Comparison of ENCODE assay signal across 8 mouse cellular contexts in the genomic region with DNA sequence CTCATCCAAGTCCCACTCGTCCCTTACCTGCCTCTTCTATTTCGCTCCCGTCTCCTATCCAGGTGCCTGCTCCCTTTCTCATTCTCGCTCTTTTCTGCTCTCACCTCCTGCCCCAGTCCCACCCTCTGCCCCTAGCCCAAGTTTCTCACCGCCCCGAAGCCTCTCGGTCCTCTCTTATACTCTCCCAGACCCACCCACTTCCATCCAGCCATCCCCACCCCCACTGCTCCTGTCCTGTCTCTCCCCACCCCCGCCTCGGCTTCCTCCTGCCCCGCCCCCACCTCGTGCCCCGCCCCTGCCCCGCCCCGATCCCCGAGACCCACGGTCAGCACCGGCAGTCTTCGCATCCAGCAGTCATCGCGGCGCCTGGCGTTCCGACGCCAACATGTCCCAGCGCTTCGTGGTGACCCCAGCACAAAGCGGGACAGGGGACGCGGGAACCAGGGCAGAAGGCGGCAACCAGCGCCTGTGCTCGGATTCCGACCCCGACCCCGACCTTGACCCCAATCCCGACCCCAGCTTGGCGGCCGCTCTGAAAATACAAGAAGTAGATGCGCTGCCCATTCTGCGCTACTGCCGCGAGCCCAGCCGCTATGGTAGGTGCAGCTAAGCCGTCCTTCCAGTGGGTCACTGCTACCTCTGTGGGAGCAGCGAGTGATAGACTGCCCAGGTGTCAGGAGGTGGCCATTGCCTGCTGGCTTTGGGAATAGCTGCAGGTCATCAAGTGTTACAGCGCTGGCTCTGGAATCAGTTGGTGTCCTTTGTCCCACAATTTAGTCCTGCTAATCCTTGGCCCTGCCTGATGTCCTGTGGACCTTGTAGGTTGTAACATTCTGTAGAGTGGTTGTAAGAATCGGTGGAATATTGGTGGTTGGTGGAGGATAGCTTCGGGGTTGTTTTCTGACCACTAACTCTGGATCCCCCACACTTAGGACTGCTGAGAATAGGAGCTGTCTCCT. TPM values are rescaled to one million over a fixed set of nuclear protein-coding genes. Genes with fewer than 3 reads are reported as not detected.
DNase-seq lines count a peak whose midpoint lies in the region; ATAC-seq and TF ChIP-seq lines count a peak whose summit lies in the region.

Gene Slc12a7, plus strand, starts transcription at position 353 of the 959 bp plus-strand sequence.

- H3K27ac ChIP-seq in forebrain, postnatal 0 days (ENCODE audit: low read depth, low read length): no peak within 1 kb of the TSS
- no peak within 1 kb of the TSS for H3K27ac ChIP-seq in intestine, embryonic 14.5 days (ENCODE audit: low read depth)
- no peak within 1 kb of the TSS for H3K27ac ChIP-seq in lung, postnatal 0 days (ENCODE audit: low read length)
- H3K27ac ChIP-seq in stomach, embryonic 14.5 days (ENCODE audit: low read length): no peak within 1 kb of the TSS
- H3K27ac ChIP-seq in cerebellum, adult 2 months (ENCODE audit: insufficient read depth, low read length): no peak within 1 kb of the TSS

- no peaks in the 10 kb centered on the region for H3K4me1 ChIP-seq in forebrain, postnatal 0 days (ENCODE audit: insufficient read depth)
- peaks cover 7% of the 10 kb centered on the region for H3K4me1 ChIP-seq in intestine, embryonic 14.5 days (replicated peaks; ENCODE audit: control insufficient read depth, insufficient read depth, low read length)
- no peaks in the 10 kb centered on the region; the same call in 1 of the 2 replicates for H3K4me1 ChIP-seq in lung, postnatal 0 days (ENCODE audit: insufficient read depth, low read depth, low read length)
- H3K4me1 ChIP-seq in stomach, embryonic 14.5 days (ENCODE audit: control insufficient read depth, insufficient read depth, low read length): no peaks in the 10 kb centered on the region
- peaks cover 3% of the 10 kb centered on the region; the same call in 1 of the 2 replicates for H3K4me1 ChIP-seq in cerebellum, adult 2 months (ENCODE audit: control insufficient read depth, insufficient read depth, low read length)

- no peak for TF ChIP-seq CTCF in forebrain, postnatal 0 days (IDR thresholded peaks at IDR 0.05; ENCODE audit: low read depth)
- no peak for TF ChIP-seq CTCF in lung, postnatal 0 days (IDR thresholded peaks at IDR 0.05)
- TF ChIP-seq CTCF in cerebellum, adult 2 months (IDR thresholded peaks at IDR 0.05; ENCODE audit: borderline replicate concordance, insufficient read depth, low read depth, low read length): no peak

- peaks cover 7% of the 10 kb centered on the region; the same call in 1 of the 2 replicates for H3K27me3 ChIP-seq in forebrain, postnatal 0 days (ENCODE audit: insufficient read depth, low read length)
- H3K27me3 ChIP-seq in intestine, embryonic 14.5 days (replicated peaks; ENCODE audit: control insufficient read depth, insufficient read depth, low read length): peaks cover 4% of the 10 kb centered on the region
- no peaks in the 10 kb centered on the region for H3K27me3 ChIP-seq in lung, postnatal 0 days (replicated peaks; ENCODE audit: insufficient read depth, low read length)
- H3K27me3 ChIP-seq in stomach, embryonic 14.5 days (ENCODE audit: control insufficient read depth, insufficient read depth, low read length): no peaks in the 10 kb centered on the region
- H3K27me3 ChIP-seq in cerebellum, adult 2 months (ENCODE audit: control insufficient read depth, insufficient read depth, low read length): peaks cover 3% of the 10 kb centered on the region; the same call in 1 of the 2 replicates

- peak within 1 kb of the TSS; percentile 59 for H3K4me2 ChIP-seq in forebrain, postnatal 0 days (ENCODE audit: low read depth)
- peak within 1 kb of the TSS; percentile 68 for H3K4me2 ChIP-seq in intestine, embryonic 14.5 days (ENCODE audit: low read length)
- H3K4me2 ChIP-seq in lung, postnatal 0 days (replicated peaks; ENCODE audit: low read depth, low read length): peak within 1 kb of the TSS; percentile 59
- peak within 1 kb of the TSS; percentile 63 for H3K4me2 ChIP-seq in stomach, embryonic 14.5 days (replicated peaks; ENCODE audit: low read depth, low read length)

- ATAC-seq in CD4-positive, CD25-positive, alpha-beta regulatory T cell, adult 4 months: peak; percentile 20
- peak; percentile 55 for ATAC-seq in forebrain, postnatal 0 days
- peak; percentile 54 for ATAC-seq in intestine, embryonic 14.5 days (replicated peaks; ENCODE audit: low FRiP score, low TSS enrichment, low read depth)
- ATAC-seq in lung, postnatal 0 days: peak; percentile 40
- ATAC-seq in stomach, embryonic 14.5 days (ENCODE audit: insufficient number of reproducible peaks, insufficient read depth, low FRiP score, low read depth): peak; percentile 43; the same call in 1 of the 2 replicates

- H3K36me3 ChIP-seq in forebrain, postnatal 0 days (ENCODE audit: insufficient read depth): no peaks in the 10 kb centered on the region
- H3K36me3 ChIP-seq in intestine, embryonic 14.5 days (ENCODE audit: control insufficient read depth, insufficient read depth, low read length): no peaks in the 10 kb centered on the region
- no peaks in the 10 kb centered on the region for H3K36me3 ChIP-seq in lung, postnatal 0 days (ENCODE audit: insufficient read depth, low read length)
- no peaks in the 10 kb centered on the region for H3K36me3 ChIP-seq in stomach, embryonic 14.5 days (ENCODE audit: control insufficient read depth, insufficient read depth, low read length)

- WGBS in forebrain, postnatal 0 days: 5% methylated on average over 46 of the region's 48 CpGs
- 5% methylated on average over 48 of the region's 48 CpGs for WGBS in intestine, embryonic 14.5 days
- WGBS in lung, postnatal 0 days: 7% methylated on average over 35 of the region's 48 CpGs
- WGBS in stomach, embryonic 14.5 days: 4% methylated on average over 48 of the region's 48 CpGs
- 6% methylated on average over 48 of the region's 48 CpGs for WGBS in cerebellum, adult 2 months

- DNase-seq in adrenal gland, adult 18-20 months (ENCODE audit: low spot score in 2 of 2): peak in 1 of 2 experiments; percentile 46
- no peak for DNase-seq in forebrain, postnatal 0 days
- DNase-seq in intestine, embryonic 14.5 days (ENCODE audit: low spot score): no peak
- DNase-seq in lung, postnatal 0 days (ENCODE audit: low spot score): peak; percentile 31
- no peak for DNase-seq in cerebellum, adult 2 months
- no peak for DNase-seq in urinary bladder, postnatal 10 days (ENCODE audit: low spot score)

- peak within 1 kb of the TSS; percentile 31; the same call in 1 of the 2 replicates for H3K9ac ChIP-seq in forebrain, postnatal 0 days
- H3K9ac ChIP-seq in intestine, embryonic 14.5 days (ENCODE audit: low read length): no peak within 1 kb of the TSS
- H3K9ac ChIP-seq in lung, postnatal 0 days (replicated peaks; ENCODE audit: low read depth): 0 out of 2 replicates have a peak within 1 kb of the TSS, but pooled peaks have one; percentile 2
- H3K9ac ChIP-seq in stomach, embryonic 14.5 days (replicated peaks; ENCODE audit: low read depth, low read length): 0 out of 2 replicates have a peak within 1 kb of the TSS, but pooled peaks have one; percentile 6

- TF ChIP-seq POLR2A in cerebellum, adult 2 months (IDR thresholded peaks at IDR 0.05; ENCODE audit: borderline replicate concordance, insufficient read depth, low read length): no peak

- no peaks in the 10 kb centered on the region for H3K9me3 ChIP-seq in forebrain, postnatal 0 days (ENCODE audit: low read length)
- H3K9me3 ChIP-seq in intestine, embryonic 14.5 days (ENCODE audit: control insufficient read depth, low read length): no peaks in the 10 kb centered on the region
- no peaks in the 10 kb centered on the region for H3K9me3 ChIP-seq in lung, postnatal 0 days (ENCODE audit: low read length)
- no peaks in the 10 kb centered on the region for H3K9me3 ChIP-seq in stomach, embryonic 14.5 days (ENCODE audit: control insufficient read depth, low read depth, low read length)

- H3K4me3 ChIP-seq in forebrain, postnatal 0 days (ENCODE audit: low read depth, low read length): peak within 1 kb of the TSS; percentile 31
- peak within 1 kb of the TSS; percentile 27 for H3K4me3 ChIP-seq in intestine, embryonic 14.5 days (ENCODE audit: low read depth, low read length)
- peak within 1 kb of the TSS; percentile 14; the same call in 1 of the 2 replicates for H3K4me3 ChIP-seq in lung, postnatal 0 days (ENCODE audit: low read depth, low read length)
- peak within 1 kb of the TSS; percentile 24 for H3K4me3 ChIP-seq in stomach, embryonic 14.5 days (ENCODE audit: low read depth, low read length)
- H3K4me3 ChIP-seq in cerebellum, adult 2 months (replicated peaks; ENCODE audit: insufficient read depth, low read depth, low read length): no peak within 1 kb of the TSS

- TF ChIP-seq EP300 in lung, postnatal 0 days (IDR thresholded peaks at IDR 0.05): no peak

RNA-seq across cellular contexts. Expression of gene Slc12a7, which starts in this region (rescaled TPM):
- polyA plus RNA-seq in CD4-positive, CD25-positive, alpha-beta regulatory T cell, adult 4 months (2017; shearing (Covaris generic)): 10 to 100 TPM; 37.2 to 50.1 TPM
- total RNA-seq in adrenal gland, adult 18-20 months (2021): 10 to 100 TPM; 33.1 to 38.4 TPM
- 4.5 and 14.8 TPM in 2 replicates for total RNA-seq in forebrain, postnatal 0 days (2014; rRNA removed)
- polyA plus RNA-seq in forebrain, postnatal 0 days (2015; fragmentation: Nextera tagmentation; extraction: Ambion mirVana): 3.7 and 4.9 TPM in 2 replicates
- polyA plus RNA-seq in intestine, embryonic 14.5 days (2014; fragmentation: Nextera tagmentation; extraction: Ambion mirVana): 32.8 and 33.1 TPM in 2 replicates
- 10.4 and 10.5 TPM in 2 replicates for polyA plus RNA-seq in lung, postnatal 0 days (2015; fragmentation: Nextera tagmentation; extraction: Ambion mirVana)
- polyA plus RNA-seq in stomach, embryonic 14.5 days (2014; fragmentation: Nextera tagmentation; extraction: Ambion mirVana): 20.1 and 21.8 TPM in 2 replicates
- polyA plus RNA-seq in cerebellum, adult 2 months (2012; rRNA removed): 3.5 and 3.7 TPM in 2 replicates
